Mouse (Mus musculus): ENCODE data around the gene Aig1.

Gene Aig1

DNA sequence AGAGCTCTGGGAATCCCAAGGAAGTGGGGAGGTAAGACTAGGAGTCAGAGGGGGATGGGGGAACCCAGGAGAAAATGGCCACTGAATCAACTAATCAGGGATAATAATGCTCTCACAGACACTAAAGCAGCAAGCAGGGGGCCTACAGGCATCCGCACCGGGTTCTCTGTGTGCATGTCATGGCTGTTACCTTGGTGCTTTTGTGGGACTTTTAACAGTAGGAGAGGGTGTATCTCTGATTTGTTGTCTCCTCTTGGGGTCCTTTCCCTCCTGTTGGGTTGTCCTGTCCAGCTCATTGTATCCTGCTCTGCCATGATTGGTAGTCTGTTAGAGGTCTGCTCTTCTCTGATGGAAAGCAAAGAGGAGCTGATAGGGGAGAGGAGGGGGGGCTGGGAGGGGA lies 19.6 kb downstream of the Aig1 start:
- no peak for DNase-seq (ENCODE audit: low read depth, low spot score)

DNA sequence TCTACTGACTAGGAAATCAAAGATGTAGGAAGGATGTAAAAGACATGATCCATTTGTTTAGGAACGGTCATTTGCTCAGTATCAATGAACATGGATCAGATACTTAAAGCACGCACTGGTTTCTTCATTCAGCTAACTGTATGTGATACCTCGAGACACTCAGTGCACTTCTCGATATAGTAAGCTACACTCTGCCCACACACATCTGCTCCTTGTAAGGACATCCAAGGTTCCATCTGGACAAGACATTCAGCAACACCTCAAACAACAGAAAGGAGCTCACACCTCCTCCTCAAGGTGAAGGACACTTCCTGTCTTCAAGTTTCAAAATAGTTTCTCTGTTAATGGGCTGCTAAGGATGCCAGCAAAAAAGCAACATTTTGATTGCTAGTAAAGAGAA lies 23.9 kb downstream of the Aig1 start:
- peak; percentile 82 for DNase-seq (ENCODE audit: low read depth, low spot score)

DNA sequence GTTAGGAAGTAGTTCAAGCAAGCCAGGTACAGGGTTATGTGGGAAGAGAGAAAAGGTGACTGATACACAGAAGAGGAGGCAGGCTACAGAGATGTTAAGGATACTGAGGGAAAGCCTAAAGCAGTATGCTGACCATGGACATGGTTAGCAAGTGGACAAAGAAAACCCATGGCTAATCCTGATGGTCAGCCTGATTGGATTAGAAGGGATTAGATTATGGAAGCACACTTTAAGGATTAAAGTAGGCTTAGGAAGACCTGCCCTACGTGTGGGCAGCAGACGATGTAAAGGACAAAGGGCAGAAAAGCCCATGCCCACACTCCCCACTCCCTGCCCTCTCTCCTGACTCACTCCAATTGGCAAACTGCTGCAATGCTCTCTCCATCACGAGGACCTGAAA lies 25.0 kb downstream of the Aig1 start:
- no peak for DNase-seq (ENCODE audit: low read depth, low spot score)

DNA sequence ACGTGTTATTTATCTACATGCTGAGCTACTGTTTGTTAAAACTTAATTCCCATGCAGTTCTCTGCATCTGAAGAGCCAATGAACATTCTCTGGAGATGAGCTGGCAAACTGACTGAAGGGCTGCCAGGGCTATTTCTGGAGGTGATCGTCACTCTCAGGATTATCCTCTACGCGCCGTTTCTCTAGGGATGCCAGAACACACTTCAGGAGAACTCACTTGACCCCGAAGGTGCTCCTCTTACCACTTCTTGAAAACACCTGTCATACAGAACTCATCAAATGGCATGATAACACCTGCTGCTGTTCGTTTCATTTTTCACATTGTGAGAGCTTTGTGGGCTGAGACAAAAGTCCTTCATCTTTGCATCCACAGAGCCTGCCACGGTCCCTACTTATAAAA lies 25.9 kb downstream of the Aig1 start:
- DNase-seq (ENCODE audit: low read depth, low spot score), result peak; percentile 38

DNA sequence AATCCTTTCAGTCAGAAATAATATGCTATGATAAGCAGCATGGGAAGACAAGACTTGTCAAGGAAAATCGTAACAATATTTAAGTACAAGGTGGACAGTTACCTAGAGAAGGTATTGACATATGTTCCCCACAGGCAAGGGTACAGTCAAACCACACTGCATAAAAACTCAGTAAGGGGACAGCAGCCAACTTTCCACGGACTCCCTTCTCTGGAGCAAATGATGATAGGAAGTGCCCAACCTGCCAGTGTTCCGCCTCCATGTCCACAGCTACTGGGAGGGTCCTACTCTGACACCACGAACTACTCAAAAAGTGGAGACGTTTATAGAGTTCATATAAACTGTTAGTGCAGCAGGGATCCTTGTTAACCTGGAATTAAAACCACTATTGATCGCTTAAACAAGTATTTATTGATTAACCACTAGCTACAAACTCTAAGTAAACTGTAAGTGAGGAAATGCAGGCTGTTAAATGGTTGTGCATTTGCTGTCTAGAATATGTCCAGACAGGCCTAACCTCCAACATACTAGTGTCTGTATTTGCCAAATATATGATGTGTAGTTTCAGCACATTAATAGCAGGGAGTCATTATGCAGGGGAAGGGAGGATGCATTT lies 30.2 kb downstream of the Aig1 start:
- no peak for DNase-seq (ENCODE audit: low read depth, low spot score)

DNA sequence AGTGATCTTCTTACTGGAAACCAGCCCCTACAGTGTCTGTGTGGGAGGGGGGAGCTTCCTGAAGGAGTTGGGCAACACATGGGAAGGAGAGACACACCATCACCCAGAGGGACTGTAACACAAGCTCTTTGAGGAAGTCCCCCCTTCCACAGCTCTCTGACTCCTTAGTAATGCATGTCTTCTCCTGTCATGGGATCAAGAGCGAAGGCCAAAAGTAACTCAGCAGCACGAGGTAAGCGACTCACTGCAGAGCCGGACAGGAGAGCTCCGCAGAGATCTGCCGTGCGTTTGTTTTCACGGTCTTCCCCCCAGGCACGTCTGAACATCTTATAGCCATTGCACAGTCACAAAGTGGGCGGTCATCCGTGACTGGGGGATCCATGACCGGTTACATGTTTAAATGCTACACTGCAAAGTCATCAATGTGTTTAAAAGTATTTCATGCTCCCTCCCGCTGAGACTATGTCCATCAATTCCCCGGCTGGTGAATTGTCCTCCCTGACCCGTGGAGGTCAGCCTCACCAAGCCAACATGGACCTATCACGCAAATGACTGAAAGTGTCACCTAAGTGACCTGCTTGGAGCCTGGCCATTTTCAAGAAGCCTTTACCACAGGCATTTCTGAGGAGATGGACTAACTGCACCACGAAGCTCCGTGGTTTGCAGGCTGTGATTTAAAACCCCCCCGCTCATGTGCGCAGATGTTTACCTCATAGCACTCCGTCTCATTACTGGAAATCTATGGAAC lies 30.9 kb downstream of the Aig1 start:
- no peak for DNase-seq (ENCODE audit: low read depth, low spot score)

DNA sequence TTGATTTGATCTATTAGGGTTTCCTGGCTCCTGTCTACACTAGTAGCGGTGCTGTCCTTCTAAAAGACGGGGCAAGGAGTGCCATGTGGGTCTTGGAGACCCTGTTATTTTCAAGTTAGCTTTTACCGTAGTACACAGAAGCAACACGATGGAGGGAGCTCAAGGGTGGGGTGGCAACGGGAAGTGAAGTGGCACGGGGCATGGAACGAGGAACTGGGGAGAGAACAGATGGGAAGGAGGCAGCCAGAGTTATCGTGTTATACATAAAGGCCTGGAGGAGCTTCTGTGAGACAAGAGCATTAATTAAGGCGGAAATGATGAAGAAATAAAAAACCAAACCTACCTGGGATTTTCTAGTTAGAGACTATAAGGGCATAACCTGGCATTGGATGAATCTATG lies 31.8 kb downstream of the Aig1 start:
- no peak for DNase-seq (ENCODE audit: low read depth, low spot score)

DNA sequence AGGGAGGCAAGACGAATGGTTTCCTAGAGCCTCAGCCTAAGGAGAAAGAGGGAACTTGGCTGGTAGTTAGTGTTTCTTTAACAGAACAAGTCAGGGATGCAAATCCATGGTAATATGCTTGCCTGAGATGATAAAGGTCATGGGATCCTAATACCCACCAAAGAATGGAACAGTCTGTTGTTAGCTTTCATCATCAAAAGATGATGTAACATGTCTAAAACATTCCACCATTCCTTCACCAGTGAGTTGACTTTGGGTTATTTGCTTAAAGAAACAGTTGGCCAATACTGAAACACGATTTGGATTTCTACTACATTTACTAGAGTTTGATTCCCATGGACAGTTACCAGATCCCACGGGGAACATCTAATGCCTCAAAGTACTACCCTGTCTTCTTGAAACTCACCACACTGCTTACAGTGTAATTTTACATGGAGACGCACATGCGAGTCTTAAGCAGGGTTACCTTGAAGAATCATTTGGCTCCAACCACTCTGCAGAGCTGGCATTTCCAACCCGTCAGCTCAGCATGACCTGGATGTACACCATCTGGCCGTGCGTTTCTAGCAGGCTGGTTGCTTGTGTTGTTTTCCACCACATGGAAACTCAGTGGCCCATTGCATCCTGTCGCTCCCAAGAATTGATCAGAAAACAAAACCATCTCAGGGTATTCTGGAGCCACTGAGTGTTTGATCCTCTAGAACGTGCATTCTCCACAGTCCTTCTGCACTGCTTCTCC lies 32.9 kb downstream of the Aig1 start:
- DNase-seq (ENCODE audit: low read depth, low spot score), result no peak

DNA sequence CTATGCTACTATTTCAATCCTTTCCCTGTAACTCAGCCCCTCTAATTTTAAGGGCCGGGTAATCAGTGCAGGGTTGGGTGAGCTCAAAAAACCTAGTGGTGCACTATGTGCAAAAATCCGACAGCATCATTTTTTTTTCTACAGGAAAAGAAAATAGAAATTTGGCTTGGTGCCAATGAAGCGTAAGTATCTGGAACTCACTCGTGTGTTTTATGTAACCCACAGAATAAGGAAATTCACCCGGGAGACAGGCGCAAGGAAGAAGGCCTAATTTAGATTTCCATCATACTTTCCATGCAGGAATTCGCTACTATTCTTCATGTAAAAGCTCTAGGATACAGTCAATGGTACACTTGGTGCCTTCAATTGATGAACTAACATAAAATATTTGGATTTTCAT lies 34.7 kb downstream of the Aig1 start:
- peak; percentile 27 for DNase-seq (ENCODE audit: low read depth, low spot score)

DNA sequence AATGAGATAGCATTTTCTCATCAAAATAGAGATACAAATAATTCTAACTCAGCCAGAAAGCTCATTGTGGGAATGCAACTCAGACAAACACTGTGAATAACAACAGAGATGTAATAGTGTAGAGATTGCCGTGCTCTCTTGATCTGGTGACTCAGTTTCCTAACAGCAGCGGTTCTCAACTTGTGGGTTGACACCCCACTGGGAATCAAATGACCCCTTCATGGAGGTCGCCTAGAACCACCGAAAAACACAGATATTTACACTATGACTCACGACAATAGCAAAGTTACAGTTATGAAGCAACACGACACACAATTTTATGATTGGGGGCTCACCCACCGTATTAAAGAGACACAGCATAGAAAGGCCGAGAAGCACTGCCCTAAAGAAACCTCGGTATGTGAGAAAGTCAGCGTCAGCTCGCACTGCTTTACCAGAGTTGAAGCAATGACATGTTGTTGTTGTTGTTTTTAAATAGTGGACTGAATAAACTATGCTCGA lies 35.7 kb downstream of the Aig1 start:
- DNase-seq (ENCODE audit: low read depth, low spot score), result no peak

DNA sequence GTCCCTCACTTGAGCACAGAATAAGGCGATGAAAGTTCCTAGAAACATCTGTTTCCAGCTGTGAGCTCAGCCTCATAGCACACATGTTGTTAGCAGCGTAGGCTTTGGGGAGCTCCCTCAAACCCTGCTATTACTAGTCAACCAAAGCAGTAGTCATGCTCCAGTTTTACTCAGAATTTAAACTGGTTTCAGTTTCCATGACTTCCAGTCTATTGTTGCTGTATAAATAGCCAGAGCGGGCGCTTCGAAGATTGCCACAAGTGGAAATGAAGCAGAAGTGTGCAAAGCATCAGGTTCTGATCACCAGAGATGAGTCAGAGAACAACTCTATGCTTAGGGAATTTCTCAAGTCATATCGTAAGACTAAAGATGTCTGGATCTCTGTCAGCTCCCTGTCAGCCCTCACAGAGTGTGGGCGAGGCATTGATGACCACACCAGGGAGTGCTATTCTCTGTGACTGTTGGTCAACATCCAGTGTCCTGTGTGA lies 36.2 kb downstream of the Aig1 start:
- DNase-seq (ENCODE audit: low read depth, low spot score), result peak; percentile 31

DNA sequence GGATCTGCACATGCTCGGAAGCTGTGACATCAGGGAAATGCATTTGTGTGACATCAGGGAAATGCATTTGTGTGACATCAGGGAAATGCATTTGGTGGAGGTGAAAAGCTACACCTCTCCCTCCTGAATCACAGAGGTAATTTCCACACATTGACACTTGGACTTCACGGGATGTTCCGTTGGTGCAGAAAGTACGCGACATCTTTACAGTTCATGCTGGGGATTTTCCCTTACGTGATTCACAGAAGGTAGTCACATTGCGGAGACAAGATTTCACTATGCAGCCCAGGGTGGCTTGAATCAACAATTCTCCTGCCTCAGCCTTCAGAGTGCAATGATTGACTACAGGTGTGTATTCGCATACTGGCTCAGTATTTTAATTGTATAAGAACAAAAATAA lies 41.6 kb downstream of the Aig1 start:
- no peak for DNase-seq (ENCODE audit: low read depth, low spot score)

DNA sequence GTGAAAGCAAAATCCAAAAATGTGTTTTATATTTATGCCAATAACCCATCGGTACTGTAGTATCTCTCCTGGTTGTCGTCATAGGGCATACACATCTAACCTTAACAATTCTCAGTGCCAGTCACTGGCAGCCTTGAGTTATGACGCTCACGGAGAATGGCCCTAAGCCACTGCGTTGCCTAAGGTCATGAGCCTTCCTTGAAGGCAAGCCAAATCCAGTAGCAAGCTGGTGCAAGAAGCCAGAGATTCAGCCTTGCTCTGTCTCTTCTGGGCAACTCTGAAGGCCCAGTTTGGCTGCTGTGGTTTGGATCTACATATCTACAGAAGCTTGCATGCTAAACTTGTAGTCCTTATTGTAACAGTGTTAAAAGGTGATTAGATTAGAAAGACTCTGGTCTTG lies 55.2 kb downstream of the Aig1 start:
- DNase-seq (ENCODE audit: low read depth, low spot score), result no peak

DNA sequence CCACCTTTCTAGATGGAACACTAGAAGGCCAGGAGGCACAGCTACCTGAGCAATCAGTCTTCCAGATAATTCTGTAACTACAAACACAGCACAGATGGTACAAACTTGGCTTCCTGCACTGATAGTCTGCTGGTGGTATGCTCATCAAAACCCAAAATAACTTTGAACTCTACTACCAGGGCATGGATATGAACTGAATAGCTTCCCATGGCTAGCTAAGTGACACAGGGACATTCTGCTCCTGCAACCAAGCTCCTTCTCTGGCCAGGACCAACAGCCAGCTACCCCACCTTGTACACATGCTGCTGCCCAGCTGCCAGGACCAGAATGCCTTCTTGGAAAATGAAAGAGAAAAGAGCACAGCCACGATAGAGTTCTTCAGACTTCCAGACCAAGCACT lies 60.5 kb downstream of the Aig1 start:
- no peak for DNase-seq (ENCODE audit: low read depth, low spot score)

DNA sequence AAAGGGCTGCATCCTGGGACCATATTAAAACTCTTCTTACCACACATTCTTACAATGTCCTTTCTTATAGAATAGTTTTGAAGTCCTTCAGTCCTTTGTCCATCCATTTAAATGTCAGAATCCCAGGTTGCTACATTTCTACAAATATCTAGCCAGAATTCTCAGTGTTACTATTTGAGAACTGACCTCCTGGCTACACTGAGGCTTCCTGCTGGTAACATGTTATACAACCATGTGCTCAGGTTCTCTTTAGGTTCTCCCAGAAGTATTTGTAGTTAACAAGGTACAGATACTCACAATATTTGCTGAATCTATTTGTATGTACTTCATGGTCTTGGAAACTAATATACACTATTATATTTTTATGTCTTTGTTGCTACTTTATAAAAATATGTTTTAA lies 62.0 kb downstream of the Aig1 start:
- DNase-seq (ENCODE audit: low read depth, low spot score), result no peak

DNA sequence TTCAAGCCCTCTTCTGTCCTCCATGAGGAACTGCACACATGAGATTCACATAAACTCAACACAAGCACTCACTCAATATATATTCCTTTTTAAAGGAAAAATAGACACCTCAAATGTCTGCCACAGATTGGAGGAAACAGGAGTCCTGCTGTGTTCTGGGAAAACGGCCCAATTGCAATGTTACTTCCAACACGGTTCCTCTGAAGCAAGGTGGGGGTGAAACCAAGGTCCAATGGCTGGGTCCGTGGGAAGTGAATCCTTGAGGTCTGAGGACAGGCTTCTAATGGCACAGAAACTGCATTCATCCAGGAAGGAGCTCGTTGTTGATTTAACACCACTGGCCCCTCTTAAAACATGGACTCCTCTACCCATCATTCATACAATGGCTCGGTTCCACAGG lies 67.5 kb downstream of the Aig1 start:
- DNase-seq (ENCODE audit: low read depth, low spot score), result no peak

DNA sequence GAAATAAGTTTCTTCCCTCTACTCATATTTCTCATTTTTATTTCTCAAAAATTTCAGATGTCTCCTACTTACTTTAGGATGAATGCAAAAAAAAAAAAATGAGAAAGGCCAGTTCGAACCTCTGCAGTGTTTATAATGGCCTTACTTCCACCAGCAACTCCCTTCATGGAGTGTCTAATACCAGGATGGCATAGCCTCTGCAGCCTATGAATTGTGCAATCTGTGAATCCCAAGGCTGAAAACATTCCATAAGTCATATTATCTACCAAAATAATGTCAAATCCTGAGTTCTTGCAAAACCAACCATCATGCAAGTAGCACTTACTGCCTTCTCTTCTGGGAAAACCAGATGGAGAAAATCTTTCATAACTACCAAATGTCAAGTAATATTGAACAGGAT lies 75.3 kb downstream of the Aig1 start:
- DNase-seq (ENCODE audit: low read depth, low spot score), result no peak

DNA sequence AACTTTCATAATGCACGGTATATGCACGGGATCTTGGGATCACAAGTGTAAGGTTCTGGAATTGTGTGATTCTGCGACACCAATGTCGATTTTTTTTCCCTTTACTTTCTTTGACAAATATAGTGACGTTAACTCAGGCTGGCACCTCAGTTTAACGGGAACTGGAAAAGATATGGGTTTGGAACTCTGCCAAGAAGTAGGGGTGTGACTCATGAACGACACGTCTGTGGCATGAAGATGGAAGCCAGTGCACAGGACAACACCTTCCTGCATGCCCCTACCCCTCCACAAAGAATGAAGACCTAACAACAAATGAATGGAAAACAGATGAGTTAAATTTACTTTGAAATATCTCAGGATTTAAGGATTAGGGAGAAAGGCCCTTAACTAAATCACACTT lies 76.0 kb downstream of the Aig1 start:
- no peak for DNase-seq (ENCODE audit: low read depth, low spot score)

DNA sequence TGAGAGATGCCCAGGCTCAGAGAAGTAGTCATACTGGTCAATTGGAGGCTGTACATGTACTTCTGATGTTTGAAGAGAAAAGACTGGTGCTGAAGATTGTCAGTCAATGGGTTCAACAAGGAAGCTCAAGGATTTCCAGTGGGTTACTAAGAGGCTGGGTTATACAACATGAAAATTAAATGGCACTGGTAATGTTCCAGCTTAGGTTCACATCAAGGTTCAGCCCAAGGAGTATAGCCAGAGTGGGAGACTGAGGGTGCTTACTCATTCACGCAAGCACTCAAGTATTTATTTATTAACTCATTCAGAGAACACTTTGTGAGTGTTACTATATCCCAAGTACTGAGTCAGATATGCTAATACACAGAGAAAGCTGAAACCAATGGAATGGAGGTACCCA lies 79.2 kb downstream of the Aig1 start:
- DNase-seq (ENCODE audit: low read depth, low spot score), result no peak

DNA sequence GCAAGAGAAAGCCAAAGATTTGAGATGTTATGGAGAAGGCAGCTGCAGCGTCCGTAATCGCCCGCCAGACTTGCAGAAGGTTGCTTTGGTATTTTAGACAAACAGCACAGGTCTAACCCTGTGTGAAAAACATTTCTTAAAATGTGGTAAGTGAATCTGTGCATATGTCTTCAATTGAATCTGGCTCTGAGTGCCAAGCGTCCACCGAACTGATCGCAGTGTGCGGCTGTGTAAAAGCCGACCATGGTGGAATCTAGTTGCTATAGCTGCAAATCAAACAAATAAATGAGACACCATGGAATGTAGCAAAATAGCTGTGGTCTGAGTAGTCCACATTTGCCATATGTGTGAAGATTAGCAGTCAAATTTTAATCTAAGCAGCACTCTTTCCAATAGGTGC lies 80.7 kb downstream of the Aig1 start:
- no peak for DNase-seq (ENCODE audit: low read depth, low spot score)

DNA sequence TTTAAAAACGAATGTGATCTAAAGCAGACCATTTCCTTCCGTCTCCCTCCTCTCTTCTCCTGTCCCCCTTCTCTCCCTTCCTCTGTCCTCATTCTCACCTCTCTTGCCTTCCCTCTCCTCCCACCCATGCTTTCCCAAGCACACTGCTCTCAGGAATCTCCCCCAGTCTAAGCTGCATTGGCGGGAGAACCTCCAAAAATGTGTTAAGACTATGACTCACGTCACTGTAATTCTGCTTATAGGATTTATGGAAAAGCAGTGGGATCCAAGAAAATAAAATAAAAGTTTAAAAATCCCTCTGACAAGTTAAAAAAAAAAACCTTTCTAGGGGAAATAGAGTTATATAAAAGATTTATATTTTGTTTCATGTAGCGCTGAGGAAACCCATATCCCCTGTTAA lies 86.0 kb downstream of the Aig1 start:
- peak; percentile 85 for DNase-seq (ENCODE audit: low read depth, low spot score)

DNA sequence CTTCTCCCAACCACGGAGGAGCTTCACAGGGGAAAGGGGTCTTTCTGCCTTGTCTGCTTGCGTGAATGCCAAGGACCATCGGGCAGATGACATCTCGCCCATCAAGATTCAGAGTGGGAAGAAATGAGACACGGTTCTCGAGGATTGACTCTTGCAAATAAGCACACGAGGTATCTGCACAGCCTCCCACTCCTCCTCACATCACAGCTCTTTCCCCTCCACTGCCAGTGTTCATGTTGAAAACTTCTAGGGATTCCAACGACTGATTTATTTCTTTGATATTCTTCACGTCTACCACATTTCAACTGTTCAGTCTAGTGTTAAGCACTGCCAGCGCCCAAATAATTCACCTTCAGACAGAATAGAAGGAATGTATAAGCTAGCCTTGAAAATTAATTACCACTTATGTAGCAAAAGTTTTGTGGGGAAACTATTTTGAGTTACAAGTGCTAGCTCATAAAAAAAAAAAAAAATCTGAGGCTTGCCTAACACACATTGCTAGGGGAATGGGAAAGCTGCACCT lies 86.5 kb downstream of the Aig1 start:
- no peak for DNase-seq (ENCODE audit: low read depth, low spot score)

Measured in telencephalon, adult 2 months (tissue).